12 mouse cellular contexts compared by ENCODE assay signal in genomic region chr14:51739150-51739993, GRCm38 (mm10). TPM values are rescaled to one million over a fixed set of nuclear protein-coding genes. Genes with fewer than 3 reads are reported as not detected.
A peak's percentile ranks its signal among the peaks of the same experiment; 100 is the strongest.
DNase-seq lines count a peak whose midpoint lies in the region; ATAC-seq and TF ChIP-seq lines count a peak whose summit lies in the region.
"Had no signal": no experiment of that assay in that cellular context is flagged by ENCODE, and none has a peak within 500 bp of the region (broad histone marks: within the 10 kb centered on the region; RNA-seq: fewer than 3 reads in every experiment).

No protein-coding gene starts in this region.

- no peaks in the 10 kb centered on the region for H3K36me3 ChIP-seq in heart, embryonic 12.5 days
- H3K36me3 ChIP-seq in forebrain, postnatal 0 days (ENCODE audit: insufficient read depth) = no peaks in the 10 kb centered on the region
- no peaks in the 10 kb centered on the region for H3K36me3 ChIP-seq in midbrain, embryonic 12.5 days

- H3K27me3 ChIP-seq in heart, embryonic 12.5 days (replicated peaks) = peaks cover 57% of the 10 kb centered on the region
- peaks cover 30% of the 10 kb centered on the region for H3K27me3 ChIP-seq in forebrain, postnatal 0 days (ENCODE audit: insufficient read depth, low read length)
- H3K27me3 ChIP-seq in midbrain, embryonic 12.5 days = peaks cover 52% of the 10 kb centered on the region

- no peaks in the 10 kb centered on the region for H3K9me3 ChIP-seq in heart, embryonic 12.5 days (replicated peaks)
- no peaks in the 10 kb centered on the region for H3K9me3 ChIP-seq in forebrain, postnatal 0 days (ENCODE audit: low read length)
- H3K9me3 ChIP-seq in midbrain, embryonic 12.5 days = no peaks in the 10 kb centered on the region

- DNase-seq in heart, postnatal 36 days = no peak
- peak; percentile 6 for DNase-seq in ZHBTc4 (ENCODE audit: low read depth, low spot score)
- no peak for DNase-seq in forebrain, postnatal 0 days
- DNase-seq in adrenal gland, postnatal 14 days = no peak
- DNase-seq in gastrocnemius, adult 8-10 months (ENCODE audit: low spot score in 2 of 2) = no peak
- no peak for DNase-seq in left cerebral cortex, adult 11 months (ENCODE audit: low spot score)
- DNase-seq: cerebellum, adult 11 months had no signal

- H3K4me3 ChIP-seq in heart, embryonic 12.5 days = peak overlapping the region; percentile 45
- peak overlapping the region; percentile 31 for H3K4me3 ChIP-seq in forebrain, postnatal 0 days (ENCODE audit: low read depth, low read length)
- H3K4me3 ChIP-seq in midbrain, embryonic 12.5 days = peak overlapping the region; percentile 26

- intact Hi-C loops in heart, postnatal 36 days (cut with DNase I) = no loop called here

- no peak overlapping the region for H3K27ac ChIP-seq in heart, embryonic 12.5 days (ENCODE audit: poor library complexity, severe bottlenecking)
- no peak overlapping the region for H3K27ac ChIP-seq in forebrain, postnatal 0 days (ENCODE audit: low read depth, low read length)
- no peak overlapping the region for H3K27ac ChIP-seq in midbrain, embryonic 12.5 days (replicated peaks)

- H3K9ac ChIP-seq in heart, embryonic 12.5 days = no peak overlapping the region
- no peak overlapping the region for H3K9ac ChIP-seq in forebrain, postnatal 0 days
- H3K9ac ChIP-seq in midbrain, embryonic 12.5 days (replicated peaks) = no peak overlapping the region

- ATAC-seq in heart, embryonic 12.5 days (ENCODE audit: insufficient number of reproducible peaks, low FRiP score) = no peak
- ATAC-seq in forebrain, postnatal 0 days = peak; percentile 20; the same call in 1 of the 2 replicates
- peak; percentile 41; the same call in 1 of the 2 replicates for ATAC-seq in midbrain, embryonic 12.5 days (ENCODE audit: low FRiP score, low read depth)

- no peak for TF ChIP-seq CTCF in forebrain, postnatal 0 days (IDR thresholded peaks at IDR 0.05; ENCODE audit: low read depth)

- H3K4me1 ChIP-seq in heart, embryonic 12.5 days (replicated peaks) = peaks cover 15% of the 10 kb centered on the region
- H3K4me1 ChIP-seq in forebrain, postnatal 0 days (ENCODE audit: insufficient read depth) = peaks cover 10% of the 10 kb centered on the region; the same call in 1 of the 2 replicates
- peaks cover 22% of the 10 kb centered on the region for H3K4me1 ChIP-seq in midbrain, embryonic 12.5 days

- H3K4me2 ChIP-seq in heart, embryonic 12.5 days = peak overlapping the region; percentile 90
- peak overlapping the region; percentile 50 for H3K4me2 ChIP-seq in forebrain, postnatal 0 days (ENCODE audit: low read depth)
- H3K4me2 ChIP-seq in midbrain, embryonic 12.5 days (replicated peaks) = peak overlapping the region; percentile 61

- 2% methylated on average over 24 of the region's 24 CpGs for WGBS in heart, embryonic 12.5 days
- WGBS in forebrain, postnatal 0 days = 2% methylated on average over 24 of the region's 24 CpGs
- WGBS in midbrain, embryonic 12.5 days = 4% methylated on average over 22 of the region's 24 CpGs

RNA-seq across cellular contexts. Expression of gene Gm5800, which starts 22.4 kb away (rescaled TPM):
- not detected in 2 replicates for polyA plus RNA-seq in heart, embryonic 12.5 days (2016; fragmentation: Nextera tagmentation; extraction: Ambion mirVana)
- total RNA-seq in heart, postnatal 36 days (2021) = not detected
- total RNA-seq in forebrain, postnatal 0 days (2014; rRNA removed) = not detected in 2 replicates
- polyA plus RNA-seq in forebrain, postnatal 0 days (2015; fragmentation: Nextera tagmentation; extraction: Ambion mirVana) = not detected in 2 replicates
- polyA plus RNA-seq in midbrain, embryonic 12.5 days (2016; fragmentation: Nextera tagmentation; extraction: Ambion mirVana) = not detected in 2 replicates
- total RNA-seq in adrenal gland, postnatal 14 days (2021) = not detected in 2 replicates
- not detected for total RNA-seq in gastrocnemius, adult 8-10 months (2022)
- total RNA-seq: layer of hippocampus, postnatal 10 days; megakaryocyte, adult 5-6 weeks had no signal
- polyA plus RNA-seq: C2C12 had no signal

RNA-seq across cellular contexts. Expression of gene Ang4, which starts 34.0 kb away (rescaled TPM):
- polyA plus RNA-seq in heart, embryonic 12.5 days (2016; fragmentation: Nextera tagmentation; extraction: Ambion mirVana) = not detected in 2 replicates
- total RNA-seq in heart, postnatal 36 days (2021) = not detected
- not detected in 2 replicates for total RNA-seq in forebrain, postnatal 0 days (2014; rRNA removed)
- polyA plus RNA-seq in forebrain, postnatal 0 days (2015; fragmentation: Nextera tagmentation; extraction: Ambion mirVana) = not detected in 2 replicates
- polyA plus RNA-seq in midbrain, embryonic 12.5 days (2016; fragmentation: Nextera tagmentation; extraction: Ambion mirVana) = not detected in 2 replicates
- total RNA-seq in adrenal gland, postnatal 14 days (2021) = not detected in 2 replicates
- not detected for total RNA-seq in gastrocnemius, adult 8-10 months (2022)
- total RNA-seq: layer of hippocampus, postnatal 10 days; megakaryocyte, adult 5-6 weeks had no signal
- polyA plus RNA-seq: C2C12 had no signal

RNA-seq across cellular contexts. Expression of gene Gm17079, which starts 44.1 kb away (rescaled TPM):
- not detected in 2 replicates for polyA plus RNA-seq in heart, embryonic 12.5 days (2016; fragmentation: Nextera tagmentation; extraction: Ambion mirVana)
- total RNA-seq in heart, postnatal 36 days (2021) = not detected
- total RNA-seq in forebrain, postnatal 0 days (2014; rRNA removed) = not detected in 2 replicates
- not detected in 2 replicates for polyA plus RNA-seq in forebrain, postnatal 0 days (2015; fragmentation: Nextera tagmentation; extraction: Ambion mirVana)
- not detected in 2 replicates for polyA plus RNA-seq in midbrain, embryonic 12.5 days (2016; fragmentation: Nextera tagmentation; extraction: Ambion mirVana)
- not detected in 2 replicates for total RNA-seq in adrenal gland, postnatal 14 days (2021)
- not detected for total RNA-seq in gastrocnemius, adult 8-10 months (2022)
- total RNA-seq: layer of hippocampus, postnatal 10 days; megakaryocyte, adult 5-6 weeks had no signal
- polyA plus RNA-seq: C2C12 had no signal
